Mouse (Mus musculus): ENCODE data around the gene Fbxw10. TPM values are rescaled to one million over a fixed set of nuclear protein-coding genes. Genes with fewer than 3 reads are reported as not detected.

Fbxw10 gene
- 0.66 TPM for polyA plus RNA-seq (2014; fragmentation: Illumina TruSeq; extraction: RNeasy Lipid Tissue Mini Kit (QIAGEN cat#74804))

GRCm38 (mm10) chr11:62846961-62847654, at the start of gene Fbxw10:
Gene Fbxw10 (plus strand): TSS chr11:62847069.

GRCm38 (mm10) chr11:62820059-62820541, 26.8 kb upstream of the Fbxw10 start, which contains the start of gene Trim16:
Gene Trim16 (plus strand): TSS chr11:62820231.

GRCm38 (mm10) chr11:62879220-62880048, 32.6 kb downstream of the Fbxw10 start, which contains the start of gene Tvp23b:
Gene Tvp23b (plus strand): TSS chr11:62879455.

Other genes with a start within 250 kb of the Fbxw10 start
- gene Lrrc75a, start 198.5 kb upstream of the Fbxw10 start, polyA plus RNA-seq (2014; fragmentation: Illumina TruSeq; extraction: RNeasy Lipid Tissue Mini Kit (QIAGEN cat#74804)), result 30.0 TPM
- 27.8 TPM for gene Mmgt2, start 198.4 kb upstream of the Fbxw10 start, polyA plus RNA-seq (2014; fragmentation: Illumina TruSeq; extraction: RNeasy Lipid Tissue Mini Kit (QIAGEN cat#74804))
- gene Zfp287, start 115.2 kb upstream of the Fbxw10 start, polyA plus RNA-seq (2014; fragmentation: Illumina TruSeq; extraction: RNeasy Lipid Tissue Mini Kit (QIAGEN cat#74804)), result 5.9 TPM
- gene Gm10428, start 94.0 kb upstream of the Fbxw10 start, polyA plus RNA-seq (2014; fragmentation: Illumina TruSeq; extraction: RNeasy Lipid Tissue Mini Kit (QIAGEN cat#74804)), result not detected
- 7.2 TPM for gene Zfp286, start 57.6 kb upstream of the Fbxw10 start, polyA plus RNA-seq (2014; fragmentation: Illumina TruSeq; extraction: RNeasy Lipid Tissue Mini Kit (QIAGEN cat#74804))
- 3.5 TPM for gene Trim16, start 26.8 kb upstream of the Fbxw10 start, polyA plus RNA-seq (2014; fragmentation: Illumina TruSeq; extraction: RNeasy Lipid Tissue Mini Kit (QIAGEN cat#74804))
- gene Tvp23b, start 32.4 kb downstream of the Fbxw10 start, polyA plus RNA-seq (2014; fragmentation: Illumina TruSeq; extraction: RNeasy Lipid Tissue Mini Kit (QIAGEN cat#74804)), result 142 TPM
- not detected for gene Cdrt4, start 104.1 kb downstream of the Fbxw10 start, polyA plus RNA-seq (2014; fragmentation: Illumina TruSeq; extraction: RNeasy Lipid Tissue Mini Kit (QIAGEN cat#74804))
- gene Tekt3, start 214.6 kb downstream of the Fbxw10 start, polyA plus RNA-seq (2014; fragmentation: Illumina TruSeq; extraction: RNeasy Lipid Tissue Mini Kit (QIAGEN cat#74804)), result not detected